Mouse (Mus musculus) G1E (cell line): ENCODE data around the gene Polg2. TPM values are rescaled to one million over a fixed set of nuclear protein-coding genes. Genes with fewer than 3 reads are reported as not detected.
"Not testable (repeated sequence)": the region's sequence is repeated elsewhere in the genome, so short reads cannot be mapped to it uniquely, and the experiment has no call there.

Source experiments
- ATAC-seq: 2 replicates; pipeline ENCODE4 v1.8.0; 2016; ENCODE audit warnings: mild to moderate bottlenecking; ENCODE audit not compliant: insufficient number of reproducible peaks, poor library complexity, low FRiP score, severe bottlenecking; ENCODE audit errors: extremely low read depth
- DNase-seq: peaks from one replicate; pipeline ENCODE4 v3.0.0; 2012; ENCODE audit warnings: low spot score
- H3K27me3 ChIP-seq: 2 replicates; pipeline ENCODE4 v1.6.1; 2012; ENCODE audit warnings: mild to moderate bottlenecking, low read length, inconsistent platforms; ENCODE audit not compliant: insufficient read depth
- H3K36me3 ChIP-seq: replicated peaks from 2 replicates; pipeline ENCODE3; 2012; ENCODE audit warnings: mild to moderate bottlenecking, inconsistent platforms
- H3K4me1 ChIP-seq: 2 replicates; pipeline ENCODE4 v1.6.1; 2012; ENCODE audit warnings: low read depth, low read length, inconsistent platforms, mixed read lengths; ENCODE audit not compliant: insufficient read depth
- H3K4me3 ChIP-seq: 2 replicates; pipeline ENCODE4 v1.5.1; 2012; ENCODE audit warnings: low read depth, mild to moderate bottlenecking, inconsistent platforms, low read length, moderate library complexity, mixed read lengths
- H3K9me3 ChIP-seq: replicated peaks from 2 replicates; pipeline ENCODE4 v1.6.1; 2012; ENCODE audit warnings: inconsistent platforms
- CTCF ChIP-seq: IDR thresholded peaks from 2 replicates; pipeline ENCODE4 v1.5.1; 2012; ENCODE audit warnings: low read depth, low read length, inconsistent platforms, mixed read lengths
- GATA1 ChIP-seq: IDR thresholded peaks from 2 replicates; pipeline ENCODE4 v1.6.1; 2012; ENCODE audit warnings: borderline replicate concordance, low read length, inconsistent platforms, mixed read lengths
- GATA2 ChIP-seq: IDR thresholded peaks from 2 replicates; pipeline ENCODE4 v1.6.1; 2012; ENCODE audit warnings: low read depth, low read length, inconsistent platforms, borderline replicate concordance
- POLR2AphosphoS5 ChIP-seq: IDR thresholded peaks from 2 replicates; pipeline ENCODE4 v1.6.1; 2012; ENCODE audit warnings: low read depth, low read length, inconsistent platforms; ENCODE audit not compliant: insufficient replicate concordance
- TAL1 ChIP-seq: conservative IDR thresholded peaks from 2 replicates; pipeline ENCODE4 v1.6.1; 2012; ENCODE audit warnings: low read depth, low read length, inconsistent platforms, mixed read lengths
- polyA plus RNA-seq: library from polyadenylated mRNA; stranded (reverse); fragments of >175 nt; gene quantifications from 2 replicates; pipeline ENCODE4 v1.2.3, GENCODE M21; 2012
- total RNA-seq, 2 experiments: library from RNA; stranded (forward) in 1 of 2; stranded (reverse) in 1 of 2; fragments of 200-1000 nt in 1 of 2; fragments of >200 nt in 1 of 2; fragmentation: Nextera tagmentation in 1 of 2; gene quantifications; 2 replicates each; pipeline ENCODE4 v1.2.3; 2014 to 2017

The Polg2 gene
- total and polyA plus RNA-seq, 3 experiments, result 2.7 to 10.3 (median 8.5) TPM

GRCm38 (mm10) chr11:106730714-106731113 is 48.6 kb downstream of the Polg2 start:
- TF ChIP-seq GATA1 (no peak), GATA2 (no peak)

GRCm38 (mm10) chr11:106729656-106730055 is 49.7 kb downstream of the Polg2 start:
- Histone ChIP-seq H3K27me3 (peaks cover 22% of the 10 kb centered on the region), H3K36me3 (no peaks in the 10 kb centered on the region), H3K9me3 (no peaks in the 10 kb centered on the region), H3K4me3 (no peak overlapping the region), H3K4me1 (0 out of 2 replicates have a peak, but pooled peaks cover under 1% of the 10 kb centered on the region)
- ATAC-seq (no peak), DNase-seq (no peak)
- TF ChIP-seq GATA2 (no peak), CTCF (no peak), POLR2AphosphoS5 (no peak), GATA1 (no peak), TAL1 (no peak)

More at GRCm38 (mm10) chr11:106730714-106731113, 48.6 kb downstream of the Polg2 start:
- Histone ChIP-seq H3K4me3 (no peak overlapping the region), H3K36me3 (no peaks in the 10 kb centered on the region), H3K4me1 (no peaks in the 10 kb centered on the region), H3K9me3 (no peaks in the 10 kb centered on the region), H3K27me3 (peaks cover 22% of the 10 kb centered on the region)
- ATAC-seq, result no peak
- no peak for DNase-seq

- ATAC-seq, result no peak
- DNase-seq, result no peak
- Histone ChIP-seq H3K36me3 (no peaks in the 10 kb centered on the region), H3K27me3 (peaks cover 23% of the 10 kb centered on the region), H3K4me3 (no peak overlapping the region), H3K4me1 (peaks cover 10% of the 10 kb centered on the region), H3K9me3 (no peaks in the 10 kb centered on the region)
- TF ChIP-seq GATA1 (no peak), GATA2 (no peak), CTCF (no peak), POLR2AphosphoS5 (no peak), TAL1 (no peak)
These were observed 50.7 kb downstream of the Polg2 start for GRCm38 (mm10) chr11:106728402-106729366.

- DNase-seq (no peak), ATAC-seq (no peak)
- no peak overlapping the region for H3K4me3 ChIP-seq
- TF ChIP-seq GATA1 (no peak), POLR2AphosphoS5 (no peak)
- peaks cover 18% of the 10 kb centered on the region for H3K4me1 ChIP-seq
- no peaks in the 10 kb centered on the region for H3K36me3 ChIP-seq
- H3K9me3 ChIP-seq, result no peaks in the 10 kb centered on the region
- H3K27me3 ChIP-seq, result peaks cover 25% of the 10 kb centered on the region
These were observed 51.4 kb downstream of the Polg2 start for GRCm38 (mm10) chr11:106727967-106728366.

GRCm38 (mm10) chr11:106724916-106725235 is 54.5 kb downstream of the Polg2 start:
- not testable (repeated sequence) for H3K9me3 ChIP-seq, H3K4me3 ChIP-seq, H3K36me3 ChIP-seq, DNase-seq, ATAC-seq
- Histone ChIP-seq H3K4me1 (peaks cover 24% of the 10 kb centered on the region), H3K27me3 (peaks cover 20% of the 10 kb centered on the region)

GRCm38 (mm10) chr11:106724176-106724915 is 55.0 kb downstream of the Polg2 start:
- peaks cover 22% of the 10 kb centered on the region for H3K27me3 ChIP-seq
- no peak for TF ChIP-seq POLR2AphosphoS5
- H3K9me3 ChIP-seq, result no peaks in the 10 kb centered on the region
- DNase-seq (no peak), ATAC-seq (no peak)
- H3K4me1 ChIP-seq, result peaks cover 24% of the 10 kb centered on the region
- H3K4me3 ChIP-seq, result no peak overlapping the region
- H3K36me3 ChIP-seq, result no peaks in the 10 kb centered on the region
